Mouse (Mus musculus) testis, adult 2 months (tissue): ENCODE data around the gene Nt5c3b. TPM values are rescaled to one million over a fixed set of nuclear protein-coding genes. Genes with fewer than 3 reads are reported as not detected.

Source experiments
- H3K27ac ChIP-seq: fragments of 200-500 bp; 2 replicates; pipeline ENCODE4 v1.5.1; 2012; ENCODE audit warnings: low read depth, low read length; ENCODE audit not compliant: control insufficient read depth, insufficient read depth
- H3K27me3 ChIP-seq: fragments of 200-500 bp; 2 replicates; pipeline ENCODE4 v1.6.1; 2012; ENCODE audit warnings: mild to moderate bottlenecking, low read length, moderate library complexity; ENCODE audit not compliant: control insufficient read depth, insufficient read depth
- H3K36me3 ChIP-seq: fragments of 200-500 bp; 2 replicates; pipeline ENCODE4 v1.6.1; 2012; ENCODE audit warnings: mild to moderate bottlenecking, low read length; ENCODE audit not compliant: control insufficient read depth, insufficient read depth
- H3K4me1 ChIP-seq: fragments of 200-500 bp; 2 replicates; pipeline ENCODE4 v1.6.1; 2012; ENCODE audit warnings: low read length; ENCODE audit not compliant: control insufficient read depth, insufficient read depth
- H3K4me3 ChIP-seq: fragments of 200-500 bp; 2 replicates; pipeline ENCODE4 v1.5.1; 2012; ENCODE audit warnings: low read depth, mild to moderate bottlenecking, low read length, moderate library complexity, mixed read lengths; ENCODE audit not compliant: control insufficient read depth
- CTCF ChIP-seq: fragments of 200-500 bp; IDR thresholded peaks from 2 replicates; pipeline ENCODE4 v1.5.1; 2012; ENCODE audit warnings: low read depth, mild to moderate bottlenecking, inconsistent platforms, low read length, moderate library complexity; ENCODE audit not compliant: control insufficient read depth, insufficient read depth, insufficient replicate concordance
- POLR2A ChIP-seq: fragments of 200-500 bp; IDR thresholded peaks from 2 replicates; pipeline ENCODE4 v1.6.1; 2012; ENCODE audit warnings: low read depth, mild to moderate bottlenecking, inconsistent platforms, low read length, moderate library complexity; ENCODE audit not compliant: control insufficient read depth
- polyA plus RNA-seq: library from polyadenylated mRNA; depleted of rRNA; stranded (reverse); fragments of >200 nt; gene quantifications from 2 replicates; pipeline ENCODE4 v1.2.3, GENCODE M21; 2012

The Nt5c3b gene
- polyA plus RNA-seq, 1 experiment = 152 TPM

DNA sequence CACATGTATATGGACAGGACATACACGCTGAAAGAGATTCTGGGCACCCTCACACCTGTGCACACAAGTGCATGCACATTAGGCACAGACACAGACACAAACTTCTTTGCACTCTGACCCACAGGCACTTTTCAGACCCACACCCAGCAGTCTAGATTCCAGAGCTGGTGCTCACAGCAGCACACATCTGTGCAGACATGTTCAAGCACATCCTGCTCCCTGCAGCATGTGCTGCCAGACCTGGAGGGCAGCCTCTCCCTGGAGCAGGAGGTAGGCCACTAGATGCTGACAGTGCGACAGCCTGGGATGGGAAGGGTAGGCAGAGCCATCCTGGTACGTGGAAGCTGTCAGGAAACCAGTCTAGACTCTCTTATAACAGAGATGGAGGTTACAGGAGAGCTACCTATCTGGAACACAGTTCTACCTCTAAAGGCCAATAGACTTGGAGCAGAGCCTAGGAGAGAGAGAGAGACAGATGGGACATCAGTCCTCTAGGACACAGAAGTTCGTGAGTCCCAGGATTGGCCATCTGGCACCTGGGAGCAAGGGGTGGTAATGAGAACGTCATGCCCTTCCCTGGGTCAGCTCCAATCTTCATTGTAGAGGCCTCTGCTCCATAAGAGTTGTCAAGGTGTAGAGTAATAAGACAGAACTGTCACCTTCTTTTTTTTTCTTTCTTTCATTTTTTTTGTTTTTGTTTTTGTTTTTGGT is 34.5 kb downstream of the Nt5c3b start:
- TF ChIP-seq CTCF (no peak), POLR2A (no peak)
- H3K27ac ChIP-seq = no peak overlapping the region
- no peak overlapping the region for H3K4me3 ChIP-seq
- H3K27me3 ChIP-seq = no peaks in the 10 kb centered on the region
- no peaks in the 10 kb centered on the region for H3K36me3 ChIP-seq
- no peaks in the 10 kb centered on the region for H3K4me1 ChIP-seq

- TF ChIP-seq POLR2A = no peak
- TF ChIP-seq CTCF = no peak
- Histone ChIP-seq H3K27me3 (no peaks in the 10 kb centered on the region), H3K4me1 (0 out of 2 replicates have a peak, but pooled peaks cover 2% of the 10 kb centered on the region), H3K36me3 (no peaks in the 10 kb centered on the region), H3K27ac (no peak overlapping the region), H3K4me3 (no peak overlapping the region)
These were observed 35.3 kb downstream of the Nt5c3b start for GRCm38 (mm10) chr11:100406273-100406672.

DNA sequence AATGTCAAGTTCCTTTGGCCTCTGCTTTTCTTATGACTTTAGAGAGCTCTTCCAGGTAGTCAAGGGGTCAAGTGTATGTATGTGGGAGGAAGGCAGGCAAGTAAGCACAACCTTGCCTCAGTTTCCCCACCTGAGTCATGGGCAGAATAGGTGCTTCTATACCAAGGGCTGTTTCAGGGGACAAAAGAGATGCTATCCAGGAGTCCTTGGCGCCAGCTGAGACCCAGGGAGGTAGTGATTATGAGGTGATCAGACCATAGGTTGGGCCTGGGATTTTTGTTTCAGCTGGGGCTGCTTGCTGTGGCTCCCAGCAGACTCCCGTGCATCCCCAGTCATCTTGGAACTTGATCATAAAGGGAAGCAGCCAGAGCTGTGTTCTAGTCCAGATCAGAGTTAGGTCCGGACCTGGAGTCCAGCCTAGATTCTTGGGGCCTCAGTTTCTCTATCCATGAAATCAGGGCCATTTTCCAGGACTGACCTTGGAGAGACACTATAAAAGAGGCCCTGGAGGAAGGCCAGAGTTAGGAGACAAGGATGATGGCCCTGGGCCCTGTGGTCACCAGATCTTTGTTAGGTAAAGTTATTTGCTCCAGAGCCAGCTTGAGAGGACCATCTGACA is 37.0 kb downstream of the Nt5c3b start:
- H3K4me1 ChIP-seq = 0 out of 2 replicates have a peak, but pooled peaks cover 2% of the 10 kb centered on the region
- no peak overlapping the region for H3K27ac ChIP-seq
- TF ChIP-seq CTCF (no peak), POLR2A (no peak)
- no peaks in the 10 kb centered on the region for H3K27me3 ChIP-seq
- H3K4me3 ChIP-seq = no peak overlapping the region
- H3K36me3 ChIP-seq = no peaks in the 10 kb centered on the region

DNA sequence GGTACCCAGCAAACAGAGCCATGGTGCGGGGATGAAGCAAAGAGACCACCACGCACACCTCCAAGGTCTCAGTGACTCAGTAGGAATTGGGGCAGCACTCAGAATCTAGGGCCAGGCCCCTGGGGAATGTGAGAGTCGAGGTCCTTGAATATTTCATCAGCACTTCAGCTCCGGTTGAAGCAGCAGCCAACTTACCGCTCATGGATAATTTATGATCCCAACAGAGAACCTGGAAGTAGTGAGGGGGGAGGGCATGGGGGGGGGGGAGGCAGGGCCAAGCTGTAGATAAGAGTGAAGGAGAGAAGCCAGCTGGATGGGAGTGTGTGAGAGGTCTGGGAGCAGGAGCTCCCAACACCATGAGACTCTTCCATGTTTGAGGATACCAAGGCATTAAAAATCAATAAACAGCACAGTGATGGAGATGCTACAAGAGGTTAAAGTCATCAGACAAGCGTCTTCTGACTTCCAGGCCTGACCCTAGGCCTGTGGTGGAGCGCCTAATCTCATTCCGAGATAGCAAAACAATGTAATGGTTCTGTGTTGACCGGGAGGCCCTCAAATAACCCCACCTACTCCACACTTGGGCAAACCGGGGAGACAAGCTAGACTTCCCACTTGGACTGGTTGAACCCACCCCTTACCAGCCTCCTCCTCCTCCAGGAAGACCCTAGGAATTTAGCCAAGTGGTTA is 38.0 kb downstream of the Nt5c3b start:
- TF ChIP-seq CTCF (no peak), POLR2A (no peak)
- Histone ChIP-seq H3K4me3 (no peak overlapping the region), H3K36me3 (no peaks in the 10 kb centered on the region), H3K4me1 (0 out of 2 replicates have a peak, but pooled peaks cover 2% of the 10 kb centered on the region), H3K27me3 (no peaks in the 10 kb centered on the region), H3K27ac (no peak overlapping the region)

DNA sequence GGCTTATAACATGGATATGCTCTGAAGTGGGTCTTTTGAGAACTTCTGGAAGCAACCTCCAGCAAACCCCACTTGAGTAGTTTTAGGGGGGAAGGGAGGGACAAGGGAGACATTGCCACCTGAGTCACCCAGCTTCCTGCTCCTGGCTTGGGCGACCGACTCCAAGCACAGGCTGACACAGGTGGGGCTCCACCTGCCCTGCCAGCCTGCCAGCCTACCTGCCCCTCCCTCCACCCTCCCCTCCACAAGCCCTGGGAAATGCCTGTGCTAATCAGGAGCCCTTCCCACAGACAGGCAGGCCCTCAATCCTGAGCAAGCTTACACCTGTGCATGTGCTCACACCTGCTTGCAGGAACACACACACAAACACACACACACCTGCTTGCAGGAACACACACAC is 38.9 kb downstream of the Nt5c3b start:
- H3K4me1 ChIP-seq = peaks cover 3% of the 10 kb centered on the region
- H3K27me3 ChIP-seq = no peaks in the 10 kb centered on the region
- no peak overlapping the region for H3K27ac ChIP-seq
- no peak overlapping the region for H3K4me3 ChIP-seq
- H3K36me3 ChIP-seq = no peaks in the 10 kb centered on the region
- no peak for TF ChIP-seq POLR2A
- no peak for TF ChIP-seq CTCF

- no peak overlapping the region for H3K27ac ChIP-seq
- TF ChIP-seq CTCF (no peak), POLR2A (no peak)
These were observed 39.4 kb downstream of the Nt5c3b start for GRCm38 (mm10) chr11:100402240-100402639.

GRCm38 (mm10) chr11:100400842-100401241 is 40.8 kb downstream of the Nt5c3b start:
- no peak for TF ChIP-seq POLR2A
- no peak for TF ChIP-seq CTCF
- Histone ChIP-seq H3K4me3 (no peak overlapping the region), H3K27ac (no peak overlapping the region), H3K27me3 (no peaks in the 10 kb centered on the region), H3K36me3 (no peaks in the 10 kb centered on the region), H3K4me1 (peaks cover 11% of the 10 kb centered on the region)

More at GRCm38 (mm10) chr11:100402240-100402639, 39.4 kb downstream of the Nt5c3b start:
- Histone ChIP-seq H3K4me1 (peaks cover 5% of the 10 kb centered on the region), H3K36me3 (no peaks in the 10 kb centered on the region), H3K4me3 (no peak overlapping the region), H3K27me3 (no peaks in the 10 kb centered on the region)
